Mouse (Mus musculus): ENCODE measurements at regions not wholly inside any gene's neighbourhood (a gene's known extent, or its start where the extent isn't known, plus 50 kb on each side); places are given as distances from the start of the nearest gene placed in this dataset.

DNA sequence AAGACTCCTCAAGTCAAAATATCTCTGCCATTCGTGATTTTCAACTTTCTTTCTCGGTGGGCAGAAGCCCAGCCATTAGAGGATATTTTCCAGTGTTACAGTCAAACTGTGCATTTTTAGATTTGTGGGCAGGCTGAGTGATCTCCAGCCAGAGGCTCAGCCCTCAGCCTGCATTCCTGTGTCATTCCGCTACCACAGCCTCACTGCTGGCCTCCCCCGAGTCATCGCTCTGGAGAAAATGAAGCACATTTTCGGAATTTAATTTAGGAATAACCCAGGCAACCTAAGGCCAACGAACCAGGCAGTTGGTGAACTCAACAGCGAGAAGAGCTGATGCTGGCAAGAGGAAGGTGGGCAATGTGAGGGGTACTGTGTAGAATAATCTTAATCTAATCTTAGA is 80.9 kb upstream of the Nudt7 start:
- DNase-seq (ENCODE audit: low spot score), result no peak

DNA sequence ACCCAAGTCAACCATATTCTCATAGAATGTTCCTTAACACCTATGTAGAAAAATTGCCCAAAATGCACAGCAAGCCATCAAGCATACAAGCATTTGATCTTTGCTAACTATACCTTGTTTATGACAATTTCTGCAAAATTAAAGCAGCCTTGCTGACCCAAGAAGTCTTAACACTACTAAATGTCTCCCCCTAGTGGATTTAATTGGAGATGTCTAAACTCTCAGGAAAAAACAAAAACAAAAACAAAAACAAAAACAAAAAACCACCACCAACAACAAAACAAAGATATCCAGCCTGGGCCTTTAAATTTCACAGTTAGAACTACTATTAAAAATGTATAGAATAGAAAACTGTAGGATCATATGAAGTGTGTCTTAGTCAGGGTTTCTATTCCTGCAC is 69.8 kb upstream of the Nudt7 start:
- peak; percentile 54 for DNase-seq (ENCODE audit: low spot score)

DNA sequence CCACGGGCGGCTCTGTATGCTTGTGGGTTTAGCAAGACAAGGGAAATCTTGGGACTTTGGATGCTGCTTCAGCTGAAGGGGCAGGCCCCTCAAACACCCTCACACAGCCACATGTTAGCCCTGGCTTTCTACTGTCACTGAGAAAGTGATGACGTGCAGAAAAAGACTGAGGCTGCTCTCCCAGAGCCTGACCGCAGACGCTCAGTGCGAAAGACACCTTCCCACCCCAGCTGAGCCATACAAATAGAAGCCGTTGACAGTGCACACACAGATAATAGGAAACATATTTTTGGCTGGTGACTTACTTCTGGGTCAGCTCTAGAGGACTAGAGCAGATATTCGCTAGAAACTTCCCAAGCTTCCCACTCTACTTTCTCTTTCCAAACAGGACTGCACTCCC is 61.0 kb upstream of the Nudt7 start:
- DNase-seq (ENCODE audit: low spot score), result no peak

DNA sequence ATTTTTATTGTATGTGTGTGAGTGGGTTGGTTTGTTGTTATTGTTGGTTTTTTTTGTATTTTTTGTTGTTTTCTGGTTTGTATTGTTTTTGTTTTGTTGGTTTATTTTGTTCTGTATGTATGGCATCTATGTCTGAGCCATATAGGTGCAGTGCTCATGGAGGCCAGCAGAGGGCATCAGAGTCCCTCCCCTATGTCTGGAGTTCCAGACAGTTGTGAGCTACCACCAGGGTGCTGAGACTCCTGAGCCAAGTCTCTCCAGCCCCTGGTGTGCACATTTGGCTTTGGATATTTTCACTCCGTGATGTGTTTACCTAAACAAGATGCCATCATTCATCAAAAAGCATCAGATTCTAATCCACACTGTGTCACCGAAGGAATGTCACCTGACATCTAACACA is 59.2 kb upstream of the Nudt7 start:
- DNase-seq (ENCODE audit: low spot score), result peak; percentile 44

DNA sequence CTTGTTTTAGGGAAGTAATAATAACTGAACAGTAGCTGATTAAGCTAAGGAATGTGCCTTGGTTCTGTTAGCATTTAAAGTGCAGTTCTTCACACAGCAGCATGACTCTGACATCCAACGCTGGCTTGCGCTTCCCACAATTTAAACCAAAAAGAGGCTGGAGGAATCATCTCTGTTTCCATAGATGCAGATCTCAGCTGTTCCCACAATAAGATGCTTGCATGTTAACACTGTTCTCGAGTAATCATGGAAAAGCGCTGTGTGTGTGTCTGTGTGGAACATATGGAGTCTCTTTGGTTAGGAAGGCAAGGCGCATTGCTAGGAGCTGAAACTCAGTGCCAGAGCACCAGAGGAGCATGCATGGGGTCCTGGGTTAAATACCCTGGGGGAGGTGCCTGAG is 56.7 kb upstream of the Nudt7 start:
- no peak for DNase-seq (ENCODE audit: low spot score)

DNA sequence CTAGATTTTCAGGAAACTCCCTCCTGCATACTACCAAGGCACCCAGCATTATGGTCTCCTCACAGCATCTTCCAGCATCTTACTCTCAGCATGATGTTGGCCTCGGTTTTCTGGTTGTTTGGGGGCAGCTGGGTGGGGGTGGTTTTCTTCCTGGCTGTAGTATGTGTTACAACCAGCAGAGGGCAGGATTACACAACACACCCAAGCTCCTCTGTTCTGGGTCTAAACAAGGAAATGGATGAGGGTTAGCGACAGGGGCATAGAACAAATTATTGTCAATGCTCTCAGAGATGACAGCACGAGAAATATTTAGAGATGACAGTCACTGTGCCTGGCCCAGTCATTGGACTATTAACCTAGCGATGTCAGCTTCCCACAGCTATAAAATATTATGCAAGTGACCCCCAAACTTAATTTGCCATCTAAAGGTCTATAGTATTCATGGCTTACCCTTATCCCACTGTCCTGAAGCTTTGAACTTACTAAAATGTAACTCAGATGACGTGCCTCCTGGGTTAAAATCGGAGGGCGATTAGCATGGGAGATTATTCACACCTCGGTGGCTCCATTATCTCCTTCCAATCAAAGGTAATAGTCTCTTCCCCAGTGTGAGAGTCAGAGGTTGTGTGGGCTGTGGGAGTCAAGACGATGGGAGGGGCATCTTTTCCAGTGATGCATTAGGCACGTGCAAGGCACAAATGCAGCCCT is 52.2 kb upstream of the Nudt7 start:
- peak; percentile 84 for DNase-seq (ENCODE audit: low spot score)

DNA sequence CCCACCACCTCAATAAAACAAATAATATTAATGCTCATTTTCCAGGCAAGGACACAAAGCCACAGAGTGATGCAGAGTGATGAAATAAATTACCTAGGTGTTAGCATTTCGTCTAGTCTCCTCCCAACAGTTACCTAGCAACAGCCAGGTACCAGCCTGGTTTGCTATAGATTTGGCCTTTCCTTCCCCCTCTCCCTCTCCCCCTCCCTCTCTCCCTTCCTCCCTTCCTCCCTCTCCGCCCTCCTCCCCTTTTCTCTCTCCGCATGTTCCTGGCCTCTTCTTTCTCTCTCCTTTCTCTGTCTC is 51.6 kb upstream of the Nudt7 start:
- DNase-seq (ENCODE audit: low spot score), result no peak

Data from retina, embryonic 14.5 days (tissue).